Mouse (Mus musculus): ENCODE results near the gene Tspoap1.

GRCm38 (mm10) chr11:87722168-87722567, 38.2 kb upstream of the Tspoap1 start:
- TF ChIP-seq CTCF (IDR thresholded peaks at IDR 0.05; ENCODE audit: low read depth, low read length) (no peak), POLR2A (IDR thresholded peaks at IDR 0.05; ENCODE audit: extremely low read depth, insufficient read depth, low read length) (no peak)
